Mouse (Mus musculus) heart, postnatal 0 days (tissue): ENCODE data around the gene Gdf10. TPM values are rescaled to one million over a fixed set of nuclear protein-coding genes. Genes with fewer than 3 reads are reported as not detected.

ENCODE experiments used
- ATAC-seq: fragments of 200-750 bp; cut with Nextera tagmentation; 2 replicates; pipeline ENCODE4 v1.8.0; 2017; ENCODE audit warnings: low read depth, moderate number of reproducible peaks, moderate library complexity; ENCODE audit not compliant: insufficient read depth
- DNase-seq: peaks from one replicate; pipeline ENCODE4 v3.0.0-alpha.2; 2016; ENCODE audit warnings: low spot score
- H3K27ac ChIP-seq: fragments of 300-500 bp; sonication (generic); 2 replicates; pipeline ENCODE4 v1.5.1; 2014; ENCODE audit warnings: low read depth, mild to moderate bottlenecking
- H3K27me3 ChIP-seq: fragments of 300-500 bp; sonication (generic); 2 replicates; pipeline ENCODE4 v1.6.1; 2014; ENCODE audit warnings: low read length, mixed read lengths; ENCODE audit not compliant: control insufficient read depth, insufficient read depth
- H3K36me3 ChIP-seq: fragments of 300-500 bp; sonication (generic); replicated peaks from 2 replicates; pipeline ENCODE4 v1.6.1; 2014; ENCODE audit warnings: low read length, mixed read lengths; ENCODE audit not compliant: control insufficient read depth, insufficient read depth
- H3K4me1 ChIP-seq: fragments of 300-500 bp; sonication (generic); 2 replicates; pipeline ENCODE4 v1.6.1; 2014; ENCODE audit warnings: antibody characterized with exemption; ENCODE audit not compliant: control insufficient read depth, insufficient read depth
- H3K4me2 ChIP-seq: fragments of 300-500 bp; sonication (generic); 2 replicates; pipeline ENCODE4 v1.6.1; 2014; ENCODE audit warnings: low read depth, mild to moderate bottlenecking, low read length, moderate library complexity
- H3K4me3 ChIP-seq: fragments of 300-500 bp; sonication (generic); 2 replicates; pipeline ENCODE4 v1.5.1; 2014; ENCODE audit warnings: low read depth, low read length
- H3K9ac ChIP-seq: fragments of 300-500 bp; sonication (generic); replicated peaks from 2 replicates; pipeline ENCODE4 v1.6.1; 2014; ENCODE audit warnings: low read depth, low read length, mixed read lengths
- H3K9me3 ChIP-seq: fragments of 300-500 bp; sonication (generic); replicated peaks from 2 replicates; pipeline ENCODE4 v1.6.1; 2016; ENCODE audit warnings: low read length; ENCODE audit not compliant: control insufficient read depth
- CTCF ChIP-seq: IDR thresholded peaks from 2 replicates; pipeline ENCODE4 v1.5.1; 2016; ENCODE audit warnings: antibody characterized with exemption, control low read depth, low read depth
- EP300 ChIP-seq: IDR thresholded peaks from 2 replicates; pipeline ENCODE4 v1.6.1; 2016; ENCODE audit warnings: antibody characterized with exemption, low read depth
- WGBS: fragments of 180-500 bp; shearing (Covaris S2); extraction: QIAGEN DNeasy Blood & Tissue Kit; methylation state at CpG from one replicate; pipeline ENCODE4 v1.1.7; 2014; 5-methylcytosine and 5-hydroxymethylcytosine counted together
- polyA plus RNA-seq: library from polyadenylated mRNA; unstranded; fragments of >200 nt; fragmentation: Nextera tagmentation; extraction: Ambion mirVana; gene quantifications from 2 replicates; pipeline ENCODE4 v1.2.1, GENCODE M21; 2015
- total RNA-seq: library from RNA; depleted of rRNA; stranded (reverse); fragments of >200 nt; gene quantifications from 2 replicates; pipeline ENCODE4 v1.2.3, GENCODE M21; 2014; ENCODE audit warnings: low replicate concordance

Gdf10 gene
- total and polyA plus RNA-seq, 2 experiments from 2014 or later, result 1.1 to 1.6 TPM

DNA sequence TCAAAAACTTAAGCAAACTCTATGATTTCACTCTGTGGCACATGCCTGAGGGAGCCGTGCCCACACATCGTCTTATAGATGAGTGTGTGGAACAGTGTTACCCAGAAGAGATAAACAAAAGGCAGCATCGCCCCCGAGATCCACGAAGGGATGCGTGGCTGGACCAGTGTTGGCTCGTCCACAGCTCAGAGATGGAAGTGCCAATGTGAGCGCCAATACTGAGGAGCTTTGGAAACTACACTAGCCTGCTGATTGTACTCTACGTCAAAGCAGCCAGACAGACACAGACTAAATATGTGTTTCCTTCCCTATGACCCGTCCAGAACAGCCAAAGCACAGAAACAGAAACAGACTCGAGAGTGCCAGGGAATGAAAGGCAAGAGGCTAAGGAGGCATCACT, 37.9 kb upstream of the Gdf10 start:
- WGBS, result 73% methylated on average over 11 of the region's 11 CpGs
- Histone ChIP-seq H3K4me2 (no peak overlapping the region), H3K9me3 (no peaks in the 10 kb centered on the region), H3K4me1 (no peaks in the 10 kb centered on the region), H3K36me3 (no peaks in the 10 kb centered on the region), H3K9ac (no peak overlapping the region), H3K4me3 (no peak overlapping the region), H3K27me3 (no peaks in the 10 kb centered on the region), H3K27ac (no peak overlapping the region)
- ATAC-seq (no peak), DNase-seq (no peak)
- TF ChIP-seq EP300, result no peak
- TF ChIP-seq CTCF, result no peak

DNA sequence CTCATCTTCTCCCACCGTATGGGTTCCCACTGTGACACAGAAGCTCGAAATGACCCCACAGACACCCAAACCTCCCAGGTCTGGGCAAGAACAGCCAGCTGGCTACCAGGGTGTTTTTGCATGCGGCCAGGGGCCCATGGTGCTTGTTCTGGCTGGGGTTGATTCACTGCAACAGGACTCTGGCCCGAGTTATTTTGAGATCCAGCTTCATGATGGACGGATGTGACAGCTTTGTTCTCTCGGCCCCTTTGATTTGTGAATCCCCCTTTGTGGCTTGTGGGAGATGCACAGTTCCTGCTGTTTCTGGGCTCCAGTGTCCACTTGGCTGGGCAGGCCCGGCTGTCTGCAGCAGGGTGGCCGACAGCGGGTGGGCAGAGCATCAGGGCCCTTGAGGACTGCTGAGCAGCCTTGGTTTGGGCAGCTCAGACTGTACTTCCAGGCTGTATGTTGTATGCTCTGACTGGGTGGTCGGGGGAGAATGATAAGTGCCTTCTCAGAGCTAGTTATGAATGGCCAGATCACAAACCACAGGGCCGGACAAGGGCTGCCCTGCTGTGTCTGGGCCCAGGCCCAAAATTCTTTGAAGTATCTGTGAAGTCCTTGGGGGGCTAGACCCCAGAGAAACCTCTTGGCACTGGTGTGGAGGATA, 34.9 kb upstream of the Gdf10 start:
- no peaks in the 10 kb centered on the region for H3K27me3 ChIP-seq
- DNase-seq (no peak), ATAC-seq (no peak)
- H3K4me3 ChIP-seq, result no peak overlapping the region
- H3K4me2 ChIP-seq, result no peak overlapping the region
- H3K36me3 ChIP-seq, result no peaks in the 10 kb centered on the region
- H3K27ac ChIP-seq, result no peak overlapping the region
- no peaks in the 10 kb centered on the region for H3K9me3 ChIP-seq
- no peaks in the 10 kb centered on the region for H3K4me1 ChIP-seq
- no peak for TF ChIP-seq EP300
- TF ChIP-seq CTCF, result no peak
- 67% methylated on average over 11 of the region's 11 CpGs for WGBS
- no peak overlapping the region for H3K9ac ChIP-seq

DNA sequence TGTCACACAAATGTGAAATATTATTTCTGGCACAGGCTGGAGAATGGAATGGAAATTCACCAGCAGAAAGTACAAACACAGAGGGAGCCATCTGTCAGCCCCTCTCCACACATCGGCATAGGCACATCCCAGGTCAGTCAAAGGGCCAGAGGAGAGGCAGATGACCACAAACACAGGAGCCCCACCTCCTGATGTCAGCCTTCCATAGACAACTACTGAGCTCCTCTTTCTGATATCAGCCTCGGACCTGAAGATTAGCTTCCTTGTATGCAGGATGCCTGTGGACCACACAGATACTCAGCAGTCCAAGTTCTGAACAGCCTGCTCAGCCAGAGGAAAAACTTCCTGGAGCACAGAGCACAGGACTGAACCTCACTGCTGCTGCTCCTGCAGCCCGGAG, 33.4 kb upstream of the Gdf10 start:
- no peak overlapping the region for H3K9ac ChIP-seq
- no peak overlapping the region for H3K27ac ChIP-seq
- 51% methylated on average over 3 of the region's 3 CpGs for WGBS
- ATAC-seq, result peak; percentile 53; the same call in 1 of the 2 replicates
- TF ChIP-seq EP300 (no peak), CTCF (no peak)
- DNase-seq, result peak; percentile 22
- no peaks in the 10 kb centered on the region for H3K27me3 ChIP-seq
- H3K4me3 ChIP-seq, result no peak overlapping the region
- H3K4me1 ChIP-seq, result no peaks in the 10 kb centered on the region
- no peaks in the 10 kb centered on the region for H3K36me3 ChIP-seq
- H3K4me2 ChIP-seq, result no peak overlapping the region
- no peaks in the 10 kb centered on the region for H3K9me3 ChIP-seq

DNA sequence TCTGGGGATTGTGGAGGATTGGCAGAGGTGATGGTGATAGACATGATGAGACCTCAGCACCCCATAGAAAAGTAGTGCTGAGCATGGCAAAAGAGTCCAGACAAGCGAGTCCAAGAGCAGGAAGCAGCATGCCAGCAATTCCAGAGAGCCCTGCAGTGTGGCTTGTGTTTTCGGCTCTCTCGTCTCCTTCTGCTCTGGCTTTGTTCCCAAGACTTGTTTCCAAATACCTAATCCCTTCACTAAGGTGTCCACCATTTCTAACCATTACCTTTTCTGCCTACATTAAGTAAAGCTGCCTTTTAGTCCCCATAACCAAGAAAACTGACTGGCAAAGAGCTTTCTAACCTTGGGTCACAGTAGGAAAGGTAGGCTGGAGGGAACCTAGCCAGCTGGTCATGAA, 31.9 kb upstream of the Gdf10 start:
- Histone ChIP-seq H3K4me3 (no peak overlapping the region), H3K36me3 (no peaks in the 10 kb centered on the region), H3K27ac (no peak overlapping the region), H3K4me1 (no peaks in the 10 kb centered on the region), H3K4me2 (no peak overlapping the region), H3K27me3 (no peaks in the 10 kb centered on the region), H3K9me3 (no peaks in the 10 kb centered on the region), H3K9ac (no peak overlapping the region)
- DNase-seq (no peak), ATAC-seq (no peak)
- WGBS, result 71% methylated on average over 3 of the region's 3 CpGs
- TF ChIP-seq EP300, result no peak
- TF ChIP-seq CTCF, result no peak

DNA sequence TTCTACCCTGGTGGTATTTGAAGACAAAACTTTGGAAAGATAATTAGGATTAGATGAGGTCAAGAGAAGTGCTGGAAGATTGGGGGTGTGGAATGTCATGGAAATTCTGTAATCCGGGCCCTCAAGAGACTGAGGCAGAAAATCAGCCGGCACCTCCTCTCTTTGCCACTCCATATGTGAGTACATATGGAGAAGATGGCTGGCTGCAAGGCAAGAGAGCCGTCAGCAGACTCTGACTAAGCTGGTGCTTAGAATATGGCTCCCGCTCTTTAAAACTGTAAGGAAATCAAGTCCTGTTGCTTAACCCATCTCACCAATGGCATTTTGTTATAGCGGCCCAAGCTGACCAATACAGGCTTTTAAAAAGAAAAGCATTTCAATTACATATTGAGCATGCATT, 27.6 kb upstream of the Gdf10 start:
- Histone ChIP-seq H3K4me1 (no peaks in the 10 kb centered on the region), H3K9ac (no peak overlapping the region), H3K36me3 (no peaks in the 10 kb centered on the region), H3K27me3 (no peaks in the 10 kb centered on the region), H3K27ac (no peak overlapping the region), H3K4me3 (no peak overlapping the region), H3K4me2 (no peak overlapping the region), H3K9me3 (no peaks in the 10 kb centered on the region)
- no peak for TF ChIP-seq EP300
- TF ChIP-seq CTCF, result no peak
- 88% methylated on average over 5 of the region's 5 CpGs for WGBS
- ATAC-seq (no peak), DNase-seq (no peak)
